Mouse (Mus musculus) layer of hippocampus, postnatal 10 days (tissue): ENCODE measurements at regions not wholly inside any gene's neighbourhood (a gene's known extent, or its start where the extent isn't known, plus 50 kb on each side); places are given as distances from the start of the nearest gene placed in this dataset.
"Not testable (repeated sequence)": the region's sequence is repeated elsewhere in the genome, so short reads cannot be mapped to it uniquely, and the experiment has no call there.

Experiments used
- DNase-seq, 2 experiments: peaks; one replicate each; pipeline ENCODE4 v3.0.0; 2021; ENCODE audit warnings: low spot score in 2 of 2

- no peak for DNase-seq
Observed at GRCm38 (mm10) chr5:26572691-26573191, 244.3 kb upstream of the Dpp6 start.

- DNase-seq: no peak
Observed at GRCm38 (mm10) chr5:26573446-26573845, 243.6 kb upstream of the Dpp6 start.

GRCm38 (mm10) chr5:26586108-26586507, 230.9 kb upstream of the Dpp6 start:
- DNase-seq: no peak

- DNase-seq: no peak
Observed at GRCm38 (mm10) chr5:26590886-26591285, 226.1 kb upstream of the Dpp6 start.

GRCm38 (mm10) chr5:26592341-26592740, 224.7 kb upstream of the Dpp6 start:
- no peak for DNase-seq

- DNase-seq: no peak
Observed at GRCm38 (mm10) chr5:26597991-26598390, 219.0 kb upstream of the Dpp6 start.

- no peak for DNase-seq
Observed at GRCm38 (mm10) chr5:26619272-26619671, 197.7 kb upstream of the Dpp6 start.

GRCm38 (mm10) chr5:26622116-26622515, 194.9 kb upstream of the Dpp6 start:
- no peak for DNase-seq

GRCm38 (mm10) chr5:26671478-26671877, 145.5 kb upstream of the Dpp6 start:
- DNase-seq: no peak

DNA sequence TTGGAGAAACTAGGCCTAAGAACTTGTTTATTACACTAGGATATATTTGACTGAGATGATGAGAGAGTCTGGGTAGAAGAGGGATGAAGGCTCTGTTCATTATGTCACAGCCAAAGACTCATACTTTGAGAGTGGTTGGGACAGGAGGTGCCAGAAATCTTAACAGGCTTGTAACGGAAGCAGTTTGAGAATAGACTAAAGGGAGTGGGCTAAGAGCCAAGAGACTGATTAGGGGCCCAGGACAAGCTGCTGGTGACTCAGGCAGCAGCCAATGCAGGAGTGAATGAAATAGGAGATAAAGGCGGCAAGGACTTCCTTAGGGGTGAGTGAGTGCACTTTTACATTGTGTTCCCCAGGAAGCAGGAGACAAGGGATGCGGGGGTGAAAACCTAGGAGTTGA, 127.2 kb upstream of the Dpp6 start:
- DNase-seq: no peak

- DNase-seq: no peak
Observed at GRCm38 (mm10) chr5:26691121-26691520, 125.9 kb upstream of the Dpp6 start.

DNA sequence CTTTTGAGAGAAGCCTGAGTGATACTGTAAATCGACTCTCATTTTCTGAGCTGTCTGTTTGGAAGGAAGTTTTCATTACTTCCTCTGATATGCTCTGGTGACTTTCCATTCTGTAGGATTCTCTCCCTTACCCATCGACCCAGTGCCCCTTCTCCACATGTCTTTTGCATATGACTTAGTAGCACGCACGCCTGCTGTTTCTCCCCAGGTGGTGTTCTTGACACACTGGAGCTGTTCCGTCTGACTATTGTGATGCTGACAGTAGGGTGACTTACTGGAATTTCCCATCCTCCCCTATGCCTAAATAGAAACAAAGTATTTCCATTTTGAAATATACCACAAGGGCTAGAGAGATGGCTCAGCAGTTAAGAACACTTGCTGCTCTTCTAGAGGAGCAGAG, 125.0 kb upstream of the Dpp6 start:
- DNase-seq: no peak

DNA sequence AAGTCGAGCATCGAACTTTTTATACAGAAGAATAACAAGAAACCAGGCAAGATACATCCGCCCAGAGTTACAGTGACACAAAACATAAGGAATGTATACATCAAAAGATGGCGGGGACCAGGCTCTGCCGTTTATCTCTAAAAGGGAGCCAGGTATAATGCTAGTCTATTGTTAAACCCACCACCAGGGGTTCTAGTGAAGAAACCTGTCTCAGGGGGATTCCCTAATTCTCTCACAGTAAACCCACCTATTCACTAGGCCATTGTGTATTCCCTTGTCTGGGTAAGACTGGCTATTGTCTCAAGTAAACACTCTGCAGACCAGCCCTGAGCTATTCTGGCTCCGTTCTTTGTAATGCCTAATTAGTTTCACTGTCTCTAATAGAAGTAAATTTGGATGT, 113.4 kb upstream of the Dpp6 start:
- DNase-seq: not testable (repeated sequence)

DNA sequence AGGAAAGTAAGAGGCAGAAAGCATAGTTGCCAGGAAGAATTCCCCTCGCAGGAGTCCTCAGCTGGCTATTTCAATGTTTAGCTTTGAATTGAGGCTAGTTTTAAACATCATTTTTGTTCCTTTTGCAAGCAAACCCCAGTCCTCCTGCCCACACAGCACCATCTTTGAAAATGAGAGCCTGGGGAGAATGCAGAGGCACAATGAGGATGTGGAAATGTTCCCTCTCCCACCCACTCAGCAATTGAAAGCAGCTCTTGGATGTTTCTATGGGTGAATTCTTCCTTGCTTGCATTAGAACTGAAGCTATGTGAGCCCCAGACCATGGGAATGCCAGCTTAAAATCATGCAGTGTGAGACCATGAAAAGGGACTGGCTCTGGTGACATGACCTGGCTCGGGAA, 109.3 kb upstream of the Dpp6 start:
- DNase-seq: no peak

DNA sequence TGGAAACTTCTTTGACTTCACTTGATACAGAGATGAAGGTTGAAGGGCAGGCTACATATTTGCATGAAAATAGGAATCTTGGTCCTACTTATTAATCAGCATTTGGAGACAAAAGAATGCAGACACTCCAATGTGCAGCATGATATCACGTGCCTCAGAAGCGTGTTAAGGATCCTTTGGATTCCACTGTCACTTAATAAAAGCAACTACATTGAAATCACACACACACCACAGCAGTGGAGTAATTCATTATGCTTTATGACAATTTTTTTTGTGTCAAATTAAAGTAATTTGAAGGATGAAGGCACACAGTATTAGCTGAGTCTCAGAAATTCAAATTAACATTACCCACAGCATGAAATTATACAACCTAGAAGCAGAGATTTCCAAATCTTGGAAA, 92.5 kb upstream of the Dpp6 start:
- DNase-seq: no peak

DNA sequence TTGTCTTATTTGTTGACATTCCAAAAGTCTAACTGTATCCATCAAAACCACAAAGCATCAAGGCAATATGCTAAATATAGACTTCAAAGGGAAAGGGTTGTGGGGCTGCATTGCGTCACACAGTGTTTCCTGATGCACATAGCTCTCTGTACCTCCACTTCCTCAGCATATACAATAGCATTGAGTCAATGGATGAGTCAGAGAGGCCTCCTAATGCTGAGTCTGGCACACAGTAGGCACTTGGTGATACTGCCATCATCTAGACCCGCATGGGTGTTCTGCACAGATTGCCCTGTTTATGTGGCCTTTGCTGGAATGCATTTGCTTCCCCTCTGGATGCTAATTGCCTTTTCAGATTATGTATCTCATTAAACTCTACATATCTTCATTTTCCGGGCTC, 91.0 kb upstream of the Dpp6 start:
- DNase-seq: no peak

DNA sequence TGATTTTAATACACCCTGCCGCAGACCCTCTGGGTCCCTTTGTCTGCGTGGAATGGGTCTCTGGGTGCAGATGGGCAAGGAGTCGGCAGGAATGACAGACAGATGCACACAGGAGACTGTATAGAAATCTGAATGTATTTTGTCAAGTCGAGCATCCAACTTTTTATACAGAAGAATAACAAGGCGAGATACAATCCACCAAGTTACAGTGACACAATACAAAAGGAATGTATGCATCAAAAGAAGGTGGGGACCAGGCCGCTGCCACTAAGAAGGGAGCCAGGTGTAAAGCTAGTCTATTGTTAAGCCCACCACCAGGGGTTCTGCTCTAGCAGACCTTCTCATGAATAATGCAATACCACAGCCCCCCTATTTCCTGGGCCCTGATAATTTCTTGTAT, 65.8 kb upstream of the Dpp6 start:
- not testable (repeated sequence) for DNase-seq

DNA sequence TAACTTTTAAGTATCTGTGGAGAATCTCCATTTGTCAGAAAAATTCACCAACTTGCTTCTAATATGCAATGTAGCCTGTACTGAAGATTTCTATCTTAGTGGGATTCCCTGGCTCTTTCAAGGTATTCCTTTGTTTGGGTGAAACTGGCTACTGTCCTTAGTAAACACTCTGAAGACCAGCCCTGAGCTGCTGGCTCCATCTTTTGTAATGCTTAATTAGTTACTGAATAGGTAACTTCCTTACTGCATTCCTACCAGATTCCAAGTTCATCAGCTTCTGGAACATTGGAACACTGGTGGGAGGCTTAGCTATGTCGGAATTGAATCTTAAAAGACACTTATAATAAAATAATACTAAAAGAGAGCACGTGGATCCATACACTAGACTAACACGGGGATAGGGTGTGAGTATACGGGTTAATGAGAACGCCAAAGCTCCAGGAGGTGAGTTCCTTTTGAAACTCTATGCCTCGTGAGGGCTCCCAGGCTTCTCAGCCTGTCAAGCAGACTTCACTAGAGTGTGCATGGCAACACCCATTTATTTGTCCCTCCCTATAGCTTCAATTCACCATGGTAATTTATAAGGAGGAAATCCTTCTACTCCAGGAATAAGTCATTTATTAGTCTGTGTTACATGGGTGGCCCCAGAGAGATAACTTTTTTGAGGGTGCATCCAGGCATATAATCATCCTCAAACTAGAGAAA, 65.2 kb upstream of the Dpp6 start:
- not testable (repeated sequence) for DNase-seq

- DNase-seq: not testable (repeated sequence)
Observed at GRCm38 (mm10) chr5:26754129-26754528, 62.9 kb upstream of the Dpp6 start.
